Mouse (Mus musculus) heart, adult 11 months (tissue): ENCODE results near the gene Rapgef1.

Source experiments
- DNase-seq: peaks from one replicate; pipeline ENCODE4 v3.0.0; 2022

Rapgef1 gene

DNA sequence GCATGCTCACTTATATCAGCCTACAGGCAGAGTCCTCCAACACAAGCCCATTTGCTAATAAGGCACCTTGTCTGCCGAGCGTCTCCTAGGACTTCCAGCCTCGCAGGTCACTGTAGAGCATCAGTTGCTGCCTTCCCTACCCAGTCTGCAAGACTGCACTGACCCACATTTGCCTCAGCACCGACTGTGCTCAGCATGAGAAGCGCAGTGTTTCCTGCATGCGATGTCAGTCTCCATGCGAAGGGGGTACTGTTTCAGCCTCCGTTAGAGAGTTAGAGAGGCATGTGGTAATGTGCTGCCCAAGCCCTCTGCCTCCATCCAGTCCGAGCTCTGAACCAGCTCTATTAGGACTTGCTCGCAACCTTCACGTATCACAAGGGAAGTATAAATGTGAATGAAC is 54.6 kb downstream of the Rapgef1 start:
- no peak for DNase-seq

DNA sequence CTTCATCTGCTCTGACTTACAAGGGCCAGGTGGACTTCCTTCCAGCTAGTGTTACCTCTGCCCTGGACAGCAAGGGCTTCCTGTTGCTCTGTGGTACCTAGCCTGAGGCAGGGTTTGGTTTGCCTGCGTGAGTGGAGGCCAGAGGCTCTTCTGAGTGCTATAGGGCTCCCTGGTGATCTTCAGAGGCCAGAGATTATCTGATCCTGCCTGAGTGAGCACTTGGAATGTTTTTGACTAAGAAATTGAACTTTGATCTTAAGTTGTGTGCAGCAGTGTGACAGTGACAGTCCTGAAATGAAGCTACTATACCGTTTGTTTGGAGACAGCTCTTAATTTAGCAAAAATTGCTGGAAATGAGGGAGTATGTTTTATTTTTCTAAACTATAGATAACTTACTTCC is 55.0 kb downstream of the Rapgef1 start:
- DNase-seq = no peak

DNA sequence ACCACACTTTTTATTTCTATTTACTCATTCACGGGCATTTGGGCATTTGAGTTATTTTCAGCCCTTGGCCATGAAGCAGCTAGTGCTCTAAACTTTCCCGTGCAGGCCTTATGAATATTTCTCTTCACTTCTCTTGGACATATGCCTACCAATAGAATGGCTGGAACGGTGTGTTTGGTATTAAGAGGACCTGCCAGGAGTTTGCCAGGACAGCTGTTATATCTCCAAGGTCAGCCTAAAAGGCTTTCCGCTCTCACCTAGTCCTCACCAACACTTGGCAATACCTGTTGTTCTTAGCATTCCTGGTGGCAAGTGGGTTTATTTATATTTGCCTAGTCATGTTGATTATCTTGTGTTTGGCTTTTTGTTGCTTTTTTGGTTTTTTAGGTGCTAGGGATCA is 56.3 kb downstream of the Rapgef1 start:
- peak; percentile 93 for DNase-seq

DNA sequence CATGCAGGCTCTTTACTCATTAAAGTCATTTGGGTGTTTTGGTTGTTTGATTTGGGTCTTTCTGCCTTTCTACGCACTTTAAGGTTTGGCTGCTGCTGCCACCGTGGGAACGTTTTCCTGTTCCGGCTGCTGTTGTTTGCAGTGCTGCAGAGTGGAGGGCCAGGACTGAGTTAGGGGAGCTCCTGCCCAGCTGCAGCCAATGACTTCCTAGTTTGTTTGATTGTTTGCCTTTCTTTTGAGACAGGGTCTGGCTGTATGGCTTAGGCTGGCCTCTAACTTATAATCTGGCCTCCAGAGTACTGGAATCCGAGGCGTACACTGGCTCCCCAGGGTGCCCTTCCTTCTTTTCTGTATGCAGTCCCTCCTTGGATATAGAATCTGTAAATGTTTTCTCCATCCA is 57.0 kb downstream of the Rapgef1 start:
- no peak for DNase-seq

DNA sequence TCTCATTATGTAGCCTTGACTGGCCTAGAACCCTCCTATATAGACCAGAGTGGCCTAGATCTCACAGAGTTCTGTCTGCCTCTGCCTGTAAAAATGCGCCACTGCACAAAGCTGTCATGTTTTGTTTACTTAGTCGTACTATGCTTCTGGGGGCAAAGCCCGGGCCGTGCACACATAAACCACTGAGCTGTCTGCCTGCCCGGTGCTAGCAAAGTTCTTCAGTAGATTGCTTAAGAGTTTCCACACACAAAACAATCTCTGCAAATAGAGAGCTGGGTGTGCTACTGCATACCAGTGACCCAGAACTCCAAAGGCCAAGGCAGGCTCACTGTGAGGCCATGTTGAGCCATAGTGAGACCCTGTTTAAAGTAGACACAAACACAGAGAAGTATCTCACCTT is 58.3 kb downstream of the Rapgef1 start:
- no peak for DNase-seq

DNA sequence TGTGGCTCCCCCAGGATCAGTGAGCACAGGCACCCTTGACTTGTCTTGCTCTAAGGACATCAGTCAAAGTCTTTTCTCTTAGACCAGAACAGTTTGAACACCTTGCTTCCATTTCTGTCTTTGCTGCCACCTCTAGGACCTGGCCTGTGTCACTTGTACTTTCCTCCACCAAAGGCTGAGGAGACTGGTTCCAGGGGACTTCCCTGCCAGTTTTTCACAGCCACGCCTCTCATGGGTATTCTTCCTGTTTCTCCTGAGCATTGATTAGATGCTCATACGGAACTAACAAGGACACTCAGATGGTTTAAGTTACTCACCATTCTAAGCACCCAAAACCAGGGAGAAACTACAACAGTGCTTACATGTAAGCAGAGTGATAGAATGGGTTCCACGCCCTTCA is 59.0 kb downstream of the Rapgef1 start:
- DNase-seq = no peak

DNA sequence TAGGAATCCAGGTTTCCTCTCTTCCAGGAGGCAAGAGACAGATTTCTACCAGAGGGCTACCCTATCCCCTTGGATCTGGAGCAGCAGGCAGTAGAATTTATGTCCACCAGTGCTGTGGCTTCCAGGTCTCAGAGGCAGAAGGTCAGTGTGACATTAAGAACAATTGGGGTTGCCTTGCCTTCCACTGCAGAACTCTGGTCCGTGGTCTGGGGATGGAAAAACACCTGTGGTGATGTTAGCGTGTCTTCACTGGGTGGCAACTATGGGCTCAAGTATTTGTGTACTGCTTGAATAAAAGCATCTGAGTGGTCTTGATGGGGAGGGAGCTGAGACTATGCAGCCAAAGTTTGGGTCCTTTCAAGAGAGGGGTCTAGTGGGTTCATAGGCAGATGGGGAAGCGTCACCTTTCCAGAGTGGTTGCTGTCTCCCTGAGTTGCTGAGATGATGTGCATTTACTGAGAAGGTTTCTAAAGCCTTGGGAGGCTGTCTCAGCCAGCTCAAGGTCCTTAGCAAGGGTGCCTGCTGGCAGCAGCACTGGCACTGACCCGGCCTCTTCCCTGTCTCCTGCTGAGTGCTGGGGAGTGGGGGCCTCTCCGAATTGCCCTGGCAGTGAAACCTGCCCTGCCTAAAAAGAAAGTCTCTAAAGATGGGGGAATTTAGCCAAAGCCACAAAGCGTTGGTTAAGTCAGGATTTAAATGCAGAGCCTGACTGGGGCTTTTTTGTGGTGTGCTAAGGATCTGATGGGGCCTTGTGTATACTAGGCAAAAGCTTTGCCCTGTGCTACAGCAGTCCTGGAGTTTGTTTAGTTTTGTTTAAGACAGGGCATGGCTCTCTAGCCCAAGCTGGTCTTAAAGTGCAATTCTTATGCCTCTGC is 60.4 kb downstream of the Rapgef1 start:
- DNase-seq = no peak

DNA sequence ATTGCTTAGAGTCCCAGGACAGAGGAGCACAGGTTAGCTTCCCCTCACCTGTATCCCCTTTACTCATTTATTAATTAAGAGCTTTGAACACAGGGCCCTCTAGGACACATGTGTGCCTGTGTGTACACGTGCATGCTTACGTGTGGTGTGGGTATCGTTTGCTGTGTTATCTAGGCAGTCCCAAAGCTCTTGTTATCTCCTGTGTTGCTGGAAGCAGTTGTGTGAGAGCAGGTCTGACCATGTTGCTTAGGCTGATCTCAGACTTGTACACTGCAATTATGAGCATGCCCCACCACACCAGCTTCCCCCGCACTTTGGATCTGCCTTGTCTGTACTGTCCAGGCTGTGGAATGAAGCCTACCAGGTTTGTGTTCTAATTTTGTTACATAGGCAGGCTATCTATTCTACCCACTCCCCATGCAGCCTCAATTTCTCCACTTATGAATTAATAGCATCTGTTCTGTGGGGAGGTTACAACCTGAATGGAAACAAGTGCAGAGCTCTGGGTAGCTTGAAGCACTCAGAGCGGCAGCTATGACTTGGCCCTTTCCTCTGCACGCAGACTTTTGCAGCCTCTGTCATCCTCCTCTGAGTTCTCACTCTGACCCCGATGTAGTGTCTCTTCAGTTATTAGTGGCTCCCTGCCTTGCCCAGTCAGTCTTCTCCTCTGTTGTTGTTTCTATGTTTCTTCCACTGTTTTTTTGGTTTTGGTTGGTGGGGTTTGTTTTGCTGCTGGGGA is 63.9 kb downstream of the Rapgef1 start:
- no peak for DNase-seq

DNA sequence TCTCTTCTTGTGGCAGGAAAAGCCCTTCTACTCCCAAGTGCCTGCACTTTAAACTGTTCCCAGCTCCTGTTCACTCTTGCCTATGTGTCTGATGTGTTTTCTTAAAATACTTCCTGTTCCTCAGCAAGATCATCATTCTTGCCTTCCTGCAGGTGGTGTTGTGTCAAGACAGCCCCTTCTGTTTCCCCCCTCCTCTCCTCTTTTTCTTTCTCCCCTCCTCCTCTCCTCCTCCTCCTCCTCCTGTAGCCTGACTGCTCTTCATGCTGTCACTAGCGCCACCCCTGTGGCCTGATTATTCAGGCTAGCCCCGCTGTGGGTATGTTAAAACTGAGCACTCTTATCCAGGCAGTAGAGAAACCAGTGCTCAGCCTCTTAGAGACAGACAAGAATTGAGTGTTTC is 65.0 kb downstream of the Rapgef1 start:
- no peak for DNase-seq

DNA sequence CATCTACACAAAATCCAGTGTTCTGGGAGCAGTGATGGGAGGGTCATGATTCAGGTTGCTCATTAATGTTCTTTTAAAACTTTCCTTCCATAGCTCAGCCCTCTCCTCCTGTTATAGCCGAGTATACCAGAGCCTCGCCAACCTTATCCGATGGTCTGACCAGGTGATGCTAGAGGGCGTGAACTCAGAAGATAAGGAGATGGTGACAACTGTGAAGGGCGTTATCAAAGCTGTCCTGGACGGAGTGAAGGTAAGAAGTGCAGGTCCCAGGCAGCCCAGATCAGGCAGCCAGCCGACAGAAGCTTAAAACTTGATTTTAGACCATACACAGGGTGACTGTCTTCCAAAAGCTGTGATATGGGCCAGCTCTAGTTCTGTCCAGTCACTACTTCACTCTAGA is 69.5 kb downstream of the Rapgef1 start:
- no peak for DNase-seq

DNA sequence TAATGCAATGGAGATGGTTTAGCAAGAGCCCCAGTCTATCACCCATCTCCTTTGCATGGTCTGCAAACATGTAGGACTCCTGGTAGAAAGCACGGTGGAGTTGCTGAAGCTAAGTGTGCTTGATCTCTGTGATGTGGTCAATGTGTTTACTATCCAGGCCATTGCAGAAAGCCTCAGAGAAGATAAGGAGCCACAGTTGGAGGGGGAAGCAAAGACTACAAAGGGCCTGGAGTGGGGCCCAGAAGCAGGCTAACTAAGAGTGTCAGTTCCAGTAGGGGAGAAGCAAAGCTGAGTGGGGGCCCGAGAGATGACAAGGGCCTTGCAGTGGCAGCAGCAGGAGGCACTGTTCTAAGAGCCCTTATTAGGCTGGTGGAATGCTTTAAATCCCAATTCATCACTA is 70.0 kb downstream of the Rapgef1 start:
- no peak for DNase-seq

DNA sequence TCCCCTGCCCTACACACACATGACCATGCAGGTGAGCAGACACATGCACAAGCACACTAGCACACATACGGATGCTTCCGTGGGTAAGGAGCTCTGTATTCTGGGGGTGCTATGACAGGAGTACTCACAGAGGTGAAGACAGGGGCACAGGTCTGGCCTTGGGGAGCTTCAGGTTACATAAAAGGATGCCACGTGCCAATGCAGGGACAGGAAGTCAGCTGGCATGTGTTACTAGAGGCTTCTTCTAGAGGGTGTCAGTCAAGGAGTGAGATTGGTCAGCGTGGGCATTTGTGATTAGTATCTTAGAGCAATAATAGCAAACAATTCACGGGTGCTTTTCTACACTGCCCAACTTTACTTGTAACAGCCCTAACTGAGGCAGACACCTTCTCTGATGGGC is 71.5 kb downstream of the Rapgef1 start:
- DNase-seq = no peak

DNA sequence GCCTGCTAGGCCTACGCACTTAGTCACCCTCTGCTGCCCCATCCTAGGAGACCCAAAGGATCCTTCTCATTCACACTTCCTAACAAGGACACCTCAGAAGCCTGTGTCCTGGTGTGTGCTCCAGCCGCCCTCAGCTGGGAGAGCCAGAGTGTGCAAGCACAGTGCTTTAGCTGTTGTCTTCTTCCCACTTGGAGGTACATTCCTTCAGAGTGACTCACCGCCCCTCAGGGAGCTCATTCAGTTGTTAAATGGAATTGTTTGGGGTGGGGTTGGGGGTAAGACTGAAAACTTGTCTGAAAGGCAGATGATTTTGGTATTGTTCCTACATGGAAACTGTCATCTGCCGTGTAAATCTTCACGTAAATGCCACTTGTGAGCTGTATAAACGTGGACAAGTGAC is 72.0 kb downstream of the Rapgef1 start:
- no peak for DNase-seq

DNA sequence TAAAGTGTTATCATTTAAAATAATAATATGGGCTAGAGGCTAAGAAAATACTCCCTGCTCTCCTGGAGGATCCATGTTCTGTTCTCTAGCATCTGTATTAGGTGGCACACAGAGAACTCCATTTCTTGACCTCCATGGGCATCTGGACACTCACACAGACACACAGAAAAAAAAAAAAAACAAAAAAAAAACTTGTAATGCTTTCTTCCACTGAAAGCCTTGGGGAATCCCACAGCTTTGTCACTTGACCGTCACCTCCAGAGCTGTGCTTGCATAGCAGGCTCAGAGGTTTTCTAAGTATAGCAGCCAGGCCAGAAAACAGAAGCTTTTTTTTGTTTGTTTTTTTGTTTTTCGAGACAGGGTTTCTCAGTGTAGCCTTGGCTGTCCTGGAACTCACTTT is 72.7 kb downstream of the Rapgef1 start:
- no peak for DNase-seq

DNA sequence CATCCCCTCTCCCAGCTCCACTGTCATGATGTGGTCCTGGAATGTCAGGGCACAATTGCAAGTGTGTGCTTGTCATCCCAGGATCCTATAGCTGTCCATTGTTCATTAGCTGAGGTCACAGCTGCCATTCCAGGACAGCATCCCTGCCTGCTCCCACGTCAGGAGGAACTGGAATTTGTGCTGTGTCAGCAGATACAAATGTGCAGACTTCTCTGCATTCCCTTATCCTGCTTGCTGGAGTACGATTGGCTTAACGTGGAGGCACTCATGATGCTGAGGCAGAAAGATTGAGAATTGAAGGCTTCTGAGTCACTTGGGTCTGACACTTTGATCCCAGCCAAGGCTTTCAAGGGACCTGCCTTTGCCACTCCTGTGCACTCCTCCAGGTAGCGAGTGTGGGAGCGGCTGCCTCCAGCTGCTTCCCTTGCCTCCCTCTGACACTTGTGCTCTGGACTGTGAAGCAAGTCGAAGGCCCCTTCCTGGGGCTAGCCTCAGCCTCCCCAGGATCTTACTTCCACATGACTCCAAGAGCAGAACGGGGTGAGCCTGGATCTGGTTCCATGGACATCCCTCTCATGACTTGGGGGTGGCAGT is 76.8 kb downstream of the Rapgef1 start:
- DNase-seq = no peak

DNA sequence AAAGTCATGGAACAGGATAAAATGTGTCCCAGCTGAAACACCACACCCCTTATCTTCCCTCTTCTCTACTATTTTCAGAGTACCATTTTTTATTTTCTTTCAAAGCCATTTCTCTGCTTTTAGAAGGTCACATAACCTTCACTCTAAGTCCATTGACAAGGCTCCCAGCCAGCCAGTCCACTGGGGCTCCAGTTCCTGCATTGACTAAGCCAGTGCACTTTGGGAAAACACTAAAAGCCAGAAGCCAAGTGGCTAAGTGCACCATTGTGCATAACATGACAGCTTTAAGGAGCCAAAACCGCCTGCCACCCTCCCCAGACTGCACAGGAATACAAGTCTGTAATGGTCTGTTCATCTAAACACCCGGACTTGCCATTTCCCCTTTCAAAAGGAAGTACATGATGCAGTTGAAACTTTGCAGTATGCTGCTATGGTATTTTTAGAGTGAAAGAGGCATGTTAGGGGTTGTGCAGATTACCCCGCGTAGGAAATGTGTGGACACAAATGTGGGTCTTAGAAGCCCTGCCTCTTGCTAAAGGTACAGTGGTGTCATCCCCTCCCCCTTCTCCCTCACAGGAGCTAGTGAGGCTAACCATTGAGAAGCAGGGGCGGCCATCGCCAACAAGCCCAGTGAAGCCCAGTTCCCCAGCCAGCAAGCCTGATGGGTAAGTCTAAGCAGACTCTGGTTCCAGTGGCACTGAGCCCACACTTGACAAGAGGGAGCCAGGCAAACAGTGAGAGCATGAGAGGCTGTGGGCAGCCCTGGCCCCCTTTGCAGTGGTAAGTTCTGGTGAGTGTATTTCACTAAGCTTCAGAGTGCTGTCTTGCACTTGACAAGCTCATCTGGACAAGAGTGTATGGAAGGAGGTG is 79.1 kb downstream of the Rapgef1 start:
- no peak for DNase-seq

DNA sequence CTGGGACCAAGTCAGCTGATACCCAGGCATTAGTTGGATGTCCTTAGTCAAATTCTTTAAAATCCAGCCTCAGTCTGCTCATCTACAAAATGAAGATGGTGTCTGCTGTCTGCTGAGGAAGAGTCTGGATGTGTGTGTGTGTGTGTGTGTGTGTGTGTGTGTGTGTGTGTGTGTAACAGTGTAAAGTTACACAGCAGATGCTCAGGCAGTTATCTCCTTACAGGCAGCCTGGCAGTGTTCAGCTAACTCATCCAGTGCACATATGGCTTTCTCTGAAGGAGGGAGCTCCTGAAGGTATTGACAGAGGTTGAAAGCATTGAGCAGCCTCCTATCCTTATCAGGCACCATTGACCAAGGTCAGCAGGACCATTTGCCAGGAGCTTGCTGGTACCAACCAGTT is 81.4 kb downstream of the Rapgef1 start:
- no peak for DNase-seq

DNA sequence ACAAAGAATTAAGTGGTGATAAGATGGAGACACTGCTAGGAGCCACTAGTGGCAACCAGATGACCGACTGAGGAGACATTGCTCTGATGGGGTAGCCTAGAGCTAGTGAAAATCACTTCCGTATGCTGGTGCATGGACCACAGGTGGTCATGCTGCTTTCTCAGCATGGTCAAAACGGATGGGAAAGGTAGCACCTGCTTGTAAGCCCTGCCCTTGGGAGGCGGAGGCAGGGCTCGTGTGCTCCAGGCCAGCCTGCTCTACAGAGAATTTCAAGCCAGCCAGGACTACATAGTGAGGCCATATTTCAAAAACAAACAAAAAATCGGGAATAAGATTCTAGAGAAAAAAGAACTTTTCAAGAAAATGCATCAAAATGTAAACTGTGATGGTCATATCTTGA is 81.9 kb downstream of the Rapgef1 start:
- no peak for DNase-seq

DNA sequence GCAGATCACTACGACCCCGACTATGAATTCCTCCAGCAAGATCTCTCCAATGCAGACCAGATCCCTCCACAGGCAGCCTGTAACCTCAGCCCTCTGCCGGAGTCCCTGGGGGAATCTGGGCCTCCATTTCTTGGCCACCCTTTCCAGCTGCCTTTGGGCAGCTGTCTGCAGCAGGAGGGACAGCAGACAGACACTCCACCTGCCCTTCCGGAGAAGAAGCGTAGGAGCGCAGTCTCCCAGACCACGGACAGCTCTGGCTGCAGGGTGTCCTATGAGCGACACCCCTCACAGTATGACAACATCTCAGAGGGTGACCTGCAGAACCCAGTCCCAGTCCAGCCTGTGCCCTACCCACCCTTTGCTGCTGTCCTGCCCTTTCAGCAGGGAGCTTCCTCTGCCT is 82.7 kb downstream of the Rapgef1 start:
- no peak for DNase-seq

DNA sequence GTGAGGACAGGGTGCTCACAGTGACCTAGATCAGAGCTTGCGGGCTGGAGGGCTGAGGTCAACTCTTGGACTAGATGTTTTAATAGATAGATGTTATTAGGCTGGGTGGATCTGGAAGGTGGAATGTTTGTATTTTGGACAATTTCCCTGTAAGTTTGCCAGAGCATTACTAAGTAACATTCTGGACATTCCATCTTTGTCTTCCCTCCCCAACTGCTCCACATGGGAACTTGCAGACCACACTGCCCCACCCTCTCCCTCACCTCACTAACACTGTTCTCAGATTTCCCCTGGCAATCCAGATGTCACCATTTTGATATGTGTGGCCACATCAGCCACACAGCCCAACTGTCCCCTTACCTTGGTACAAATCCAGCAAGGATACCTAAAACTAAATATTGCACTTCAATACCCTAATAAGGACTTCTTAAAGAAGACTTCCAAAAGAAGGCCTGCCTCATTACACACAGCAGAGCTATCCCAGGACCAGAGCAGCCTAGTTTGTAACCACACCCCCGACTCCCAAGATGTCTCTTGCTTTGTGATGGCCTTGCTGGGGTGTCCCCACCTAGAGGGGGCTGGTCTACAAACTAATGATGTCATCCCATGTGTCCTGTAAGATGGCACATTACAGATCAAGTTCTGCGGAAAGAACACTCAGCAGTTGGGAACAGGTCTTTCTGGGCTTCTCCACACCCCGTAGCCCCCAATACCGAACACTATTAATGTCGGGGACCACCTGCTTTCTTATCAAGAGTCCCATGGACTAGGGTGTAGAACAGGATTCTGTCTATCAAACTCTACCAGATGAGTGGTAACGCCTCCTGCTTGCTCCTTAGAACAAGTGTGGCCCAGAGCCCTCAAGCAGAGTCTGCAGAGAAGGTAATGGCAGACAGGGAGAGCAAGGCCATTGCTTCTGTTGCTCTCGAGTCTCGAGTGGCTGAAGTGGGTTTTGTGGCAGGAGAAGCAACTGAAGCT is 83.9 kb downstream of the Rapgef1 start:
- DNase-seq = no peak

DNA sequence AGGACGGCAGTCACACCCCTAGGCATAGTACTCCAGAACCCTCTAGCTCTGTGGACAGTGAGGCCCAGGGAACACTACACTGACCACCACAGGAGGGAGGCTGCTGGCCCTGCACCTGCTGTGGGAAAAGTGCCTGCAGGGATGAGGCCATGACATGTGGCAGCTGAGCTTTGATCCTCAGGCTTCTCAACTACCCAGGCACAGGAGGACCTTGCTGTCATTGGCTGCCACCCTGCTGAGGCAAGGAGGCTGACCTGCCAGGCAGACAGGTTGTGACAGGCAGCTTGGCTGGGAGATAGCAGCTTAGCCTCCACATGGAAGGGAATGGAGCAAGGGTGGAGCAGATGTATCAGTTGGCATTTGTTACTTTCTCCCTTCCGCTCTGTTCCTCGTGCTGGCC is 86.0 kb downstream of the Rapgef1 start:
- no peak for DNase-seq
